Mouse (Mus musculus) 3T3-L1 (cell line): ENCODE results near the gene Spata1.
A peak's percentile ranks its signal among the peaks of the same experiment; 100 is the strongest.
"Not testable (repeated sequence)": the region's sequence is repeated elsewhere in the genome, so short reads cannot be mapped to it uniquely, and the experiment has no call there.

ENCODE experiments used
- DNase-seq: peaks from one replicate; pipeline ENCODE4 v3.0.0-alpha.2; 2015; ENCODE audit warnings: low read depth, low spot score

The Spata1 gene

DNA sequence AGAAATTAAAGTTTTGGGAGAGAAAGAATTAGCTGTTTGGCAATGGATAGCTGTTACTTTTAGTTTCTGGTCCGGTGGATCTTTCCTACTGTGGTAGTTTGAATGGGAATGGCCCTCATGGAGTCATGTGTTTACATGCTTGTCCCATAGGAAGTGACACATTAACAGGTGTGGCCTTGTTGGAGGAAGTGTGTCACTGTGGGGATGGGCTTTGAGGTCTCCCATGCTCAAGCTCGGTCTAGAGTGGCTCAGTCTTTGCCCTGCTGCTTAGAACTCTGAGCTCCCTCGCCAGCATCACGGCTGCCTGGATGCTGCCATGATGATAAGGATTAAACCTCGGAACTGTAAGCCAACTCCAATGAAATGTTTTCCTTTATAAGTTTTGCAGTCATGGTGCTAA lies 48.2 kb downstream of the Spata1 start:
- DNase-seq: peak; percentile 17

DNA sequence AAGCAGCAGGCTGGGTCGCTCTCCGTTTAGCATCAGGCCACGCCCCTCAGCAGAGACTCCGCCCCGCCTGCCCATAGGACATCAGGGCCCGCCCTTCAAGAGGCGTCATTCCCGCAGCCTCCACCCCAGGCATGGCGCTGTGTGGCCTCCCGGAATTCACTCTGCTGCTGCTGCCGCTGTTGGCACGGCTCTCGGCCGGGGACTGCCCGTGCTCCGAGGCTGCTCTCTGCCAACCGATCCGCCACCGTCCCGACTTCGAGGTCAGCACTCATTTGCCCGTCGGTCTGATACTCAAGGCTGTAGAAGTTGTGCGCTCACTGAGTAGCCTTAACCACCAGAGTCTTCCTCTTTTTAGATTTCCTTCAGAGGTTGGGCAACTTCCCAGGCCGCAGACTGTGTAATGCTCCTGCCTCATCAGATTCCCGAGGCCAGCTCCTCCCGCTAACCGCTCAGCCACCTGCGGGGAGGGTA lies 49.1 kb downstream of the Spata1 start:
- peak; percentile 85 for DNase-seq

DNA sequence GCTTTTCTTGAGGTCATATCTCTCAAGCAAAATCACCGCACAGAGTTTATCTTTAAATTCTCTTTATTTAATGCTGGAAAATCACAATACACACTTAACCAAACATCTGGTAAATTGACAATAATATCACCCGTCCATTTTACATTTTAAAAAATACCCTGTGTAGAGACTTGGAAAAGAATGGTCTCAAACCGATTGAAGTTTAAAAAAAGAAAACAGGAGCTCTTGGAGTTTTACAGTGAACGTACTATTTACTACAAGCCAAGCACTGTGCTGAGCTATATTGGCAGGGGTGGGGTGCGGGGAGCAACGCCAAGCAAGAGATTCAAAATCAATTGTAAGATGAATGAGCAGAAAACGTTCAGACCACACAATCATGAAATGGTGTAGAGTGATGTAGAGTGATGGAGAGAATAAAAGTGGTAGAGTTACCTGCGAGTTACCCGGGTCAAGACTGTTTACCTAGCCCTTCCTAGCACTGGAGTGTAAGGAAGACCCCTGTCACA lies 49.8 kb downstream of the Spata1 start, which contains the start of gene Ctbs:
Gene Ctbs, plus strand, starts transcription at position 51 of the 506 bp plus-strand sequence.
- no peak for DNase-seq

DNA sequence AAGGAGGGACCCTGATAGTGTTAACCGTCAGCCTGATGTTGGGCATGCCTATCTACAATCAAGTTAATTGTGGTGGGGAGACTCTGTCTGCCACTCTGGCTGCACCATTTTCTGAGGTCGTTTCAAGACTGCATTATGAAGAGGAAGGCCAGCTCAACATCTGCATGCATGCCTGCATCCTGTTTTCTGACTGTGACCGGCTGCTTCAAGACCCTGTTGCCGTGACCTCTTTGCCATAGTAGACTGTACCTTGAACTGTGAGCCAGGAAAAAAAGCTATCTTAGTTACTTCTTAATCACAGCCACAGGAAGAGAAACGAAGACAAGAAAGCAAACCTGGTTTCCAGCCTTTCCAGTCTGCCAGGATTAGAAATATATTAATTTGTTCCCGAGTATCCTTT lies 50.6 kb downstream of the Spata1 start:
- DNase-seq: no peak

DNA sequence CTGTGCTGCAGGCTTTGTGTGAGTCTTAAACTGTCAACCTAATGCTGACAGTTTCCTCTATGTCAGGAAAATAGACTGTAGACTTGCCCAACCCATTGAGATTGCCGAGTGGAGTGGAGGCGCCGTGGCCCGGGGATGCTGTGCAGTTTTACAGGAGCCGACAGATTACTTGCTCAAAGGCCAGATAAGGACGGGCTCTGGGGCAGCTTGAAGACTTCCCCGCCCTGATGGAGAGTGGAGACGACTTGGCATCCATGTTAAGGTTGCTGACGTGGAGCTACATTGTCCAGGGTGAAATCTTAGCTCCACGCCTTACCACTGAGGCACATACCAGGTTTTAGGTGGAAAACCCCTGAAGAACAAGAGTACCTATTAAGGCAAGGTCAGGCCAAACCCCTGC lies 51.2 kb downstream of the Spata1 start:
- DNase-seq: no peak

DNA sequence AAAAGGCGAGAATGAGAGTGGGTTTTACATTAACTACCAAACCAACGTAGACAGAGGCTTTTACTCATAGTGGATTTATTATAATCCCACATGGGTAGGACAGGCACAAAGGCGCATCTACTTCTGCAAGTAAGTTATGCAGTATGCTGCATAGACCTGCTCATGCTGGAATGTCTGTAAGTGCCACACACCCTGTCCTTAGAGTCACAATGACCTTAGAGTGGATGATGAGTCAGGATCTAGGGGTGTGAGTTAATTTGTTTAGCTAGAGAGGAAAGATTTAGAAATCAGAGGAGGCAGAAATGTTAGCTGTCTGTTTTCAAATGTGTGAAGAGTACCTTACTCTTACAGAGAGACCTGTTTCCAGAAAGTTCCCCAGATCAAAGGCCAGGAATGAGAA lies 52.0 kb downstream of the Spata1 start:
- no peak for DNase-seq

DNA sequence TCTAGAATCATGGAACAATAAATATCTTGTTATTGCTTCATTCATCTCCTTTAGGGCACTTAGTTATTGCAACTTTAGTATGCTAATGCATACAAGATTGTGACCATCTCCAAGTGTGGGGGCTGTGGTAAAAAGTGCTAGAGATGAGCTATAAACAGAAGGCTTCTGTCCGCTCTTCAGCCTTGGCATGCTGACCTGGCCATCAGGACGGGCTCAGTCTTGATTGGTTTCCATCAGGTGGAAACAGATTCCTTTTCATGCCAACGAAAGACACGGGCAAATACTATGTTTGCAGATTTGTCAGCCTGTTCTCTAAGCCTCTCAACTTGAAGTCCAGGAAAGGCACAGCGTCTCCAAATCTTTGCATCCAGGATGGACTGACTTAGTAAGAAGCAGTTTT lies 52.4 kb downstream of the Spata1 start:
- no peak for DNase-seq

DNA sequence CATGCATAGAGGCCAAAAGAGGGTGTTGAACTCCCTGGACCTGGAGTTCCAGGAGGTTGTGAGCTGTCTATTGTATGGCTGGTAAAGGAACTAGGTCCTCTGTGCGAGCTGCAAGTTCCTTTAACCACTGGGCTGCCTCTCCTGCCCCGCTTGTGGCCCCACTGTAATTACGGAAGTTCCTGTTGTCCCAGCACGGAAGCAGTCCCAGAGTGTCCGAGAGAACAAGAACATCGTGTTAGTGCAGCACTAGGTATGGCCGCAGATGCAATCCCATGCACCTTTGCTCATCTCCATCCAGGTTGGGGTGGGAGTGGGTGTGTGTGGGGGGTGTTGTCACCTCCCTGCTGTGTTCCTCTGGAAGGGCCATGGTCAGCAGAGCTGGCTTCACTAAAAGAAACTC lies 54.7 kb downstream of the Spata1 start:
- no peak for DNase-seq

DNA sequence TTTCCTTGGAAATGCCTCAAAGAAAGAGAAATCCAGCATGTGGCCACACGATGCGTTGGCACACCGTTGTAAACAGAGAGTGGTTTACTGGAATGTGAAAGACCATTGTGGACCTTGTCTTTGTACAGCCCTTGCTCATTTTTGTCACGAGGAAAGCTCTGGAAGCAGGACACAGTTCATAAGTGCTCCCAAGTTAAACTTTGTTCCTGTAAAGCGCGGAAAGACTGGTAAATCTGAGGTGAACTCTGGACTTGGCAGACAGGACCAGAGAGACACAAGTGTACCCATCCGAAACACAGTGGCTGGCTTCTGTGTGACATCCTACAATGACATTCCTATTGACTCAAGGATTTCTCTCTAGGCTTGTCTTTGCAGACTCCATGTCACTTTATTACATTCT lies 56.2 kb downstream of the Spata1 start:
- no peak for DNase-seq

DNA sequence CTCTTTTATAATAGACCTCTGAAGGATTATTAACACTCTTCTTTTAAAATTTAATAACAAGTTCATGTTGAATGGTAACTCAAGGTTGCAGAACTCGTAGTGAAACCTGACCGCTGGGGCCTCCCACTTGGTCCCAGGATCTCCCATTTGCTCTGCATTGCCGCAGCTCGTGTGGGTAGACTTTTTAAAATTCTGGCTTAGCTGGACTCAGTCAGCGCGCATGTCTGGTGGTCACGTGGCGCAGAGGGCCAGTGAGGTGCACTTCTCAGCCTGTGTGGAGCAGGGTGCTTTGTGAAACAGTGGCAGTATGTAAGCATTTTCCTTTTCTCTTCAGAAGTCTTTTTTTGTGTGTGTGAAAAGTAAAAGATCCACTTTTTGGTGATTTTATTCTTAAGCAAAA lies 56.6 kb downstream of the Spata1 start:
- no peak for DNase-seq

DNA sequence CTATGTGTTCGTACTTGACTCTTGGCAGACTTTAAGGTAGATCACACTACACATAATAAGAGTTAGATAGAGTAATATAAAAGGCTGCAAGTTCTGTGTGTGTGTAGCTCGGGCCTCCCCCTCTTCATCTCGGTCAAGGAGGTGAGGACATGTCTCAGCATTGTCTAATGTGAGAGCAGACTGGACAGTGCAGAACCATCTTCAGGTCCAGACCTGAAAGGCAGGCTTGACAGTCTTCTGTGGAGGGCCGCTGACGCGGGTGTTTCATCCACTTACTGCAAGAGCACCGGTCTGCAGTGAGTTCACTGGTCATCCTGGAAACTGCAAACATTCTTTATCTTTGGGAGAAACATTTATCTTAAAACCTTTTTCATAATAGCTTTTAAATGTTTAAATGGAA lies 57.1 kb downstream of the Spata1 start:
- DNase-seq: no peak

DNA sequence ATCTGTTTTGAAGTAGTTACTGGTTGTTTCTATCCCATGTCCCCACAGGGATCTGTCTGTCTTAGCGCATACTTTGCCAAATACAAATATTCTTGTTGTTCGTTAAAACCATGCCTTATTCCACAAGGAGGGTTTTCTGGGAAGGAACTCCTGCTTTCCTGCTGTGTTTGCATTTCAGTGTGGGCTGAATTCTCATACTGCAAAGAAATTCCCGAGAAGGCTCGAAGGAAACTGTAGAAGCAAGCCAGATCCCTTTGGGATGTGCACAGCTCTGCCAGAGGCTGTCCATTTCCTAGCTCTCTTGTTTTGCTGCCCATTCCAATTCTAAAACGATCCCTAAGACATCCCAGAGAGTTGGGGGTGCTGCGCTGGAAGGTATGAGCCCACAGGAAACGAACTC lies 59.1 kb downstream of the Spata1 start:
- DNase-seq: no peak

DNA sequence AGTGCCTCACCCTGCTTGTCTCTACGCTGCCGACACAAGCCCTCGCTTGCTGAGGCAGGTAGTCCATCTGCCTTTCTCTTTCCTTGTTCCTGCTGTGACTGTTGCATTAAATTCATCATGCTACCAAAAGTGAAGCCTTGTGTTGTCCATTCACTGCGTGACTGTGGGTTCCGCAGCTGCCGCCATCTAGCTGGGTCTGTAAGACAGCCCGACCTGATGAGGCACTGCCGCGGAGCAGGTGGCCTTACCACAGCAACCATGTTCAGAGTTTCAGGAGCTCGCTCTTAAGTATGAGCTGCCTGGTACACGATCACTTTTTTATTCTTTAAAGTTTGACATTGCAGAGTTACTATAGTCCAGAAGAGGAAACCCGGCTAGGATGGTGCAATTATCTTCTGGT lies 59.5 kb downstream of the Spata1 start:
- DNase-seq: no peak

DNA sequence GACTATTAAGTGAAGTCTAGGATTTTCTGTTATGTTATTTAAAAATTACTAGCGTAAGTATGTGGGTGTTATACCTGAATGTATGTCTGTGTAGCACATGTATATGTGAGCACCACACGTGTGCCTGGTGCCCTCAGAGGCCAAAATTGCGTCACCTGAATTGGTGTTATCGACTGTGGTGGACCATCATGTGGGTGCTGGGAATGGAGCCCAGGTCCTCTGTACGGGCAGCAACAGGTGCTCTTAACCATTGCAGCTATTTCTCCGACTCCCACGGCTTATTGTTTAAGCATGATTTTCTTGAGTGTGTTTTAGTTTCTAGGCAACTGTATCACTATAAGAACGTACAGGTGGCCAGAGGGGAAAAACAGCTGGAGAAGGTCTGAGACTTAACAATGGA lies 63.4 kb downstream of the Spata1 start:
- DNase-seq: no peak

DNA sequence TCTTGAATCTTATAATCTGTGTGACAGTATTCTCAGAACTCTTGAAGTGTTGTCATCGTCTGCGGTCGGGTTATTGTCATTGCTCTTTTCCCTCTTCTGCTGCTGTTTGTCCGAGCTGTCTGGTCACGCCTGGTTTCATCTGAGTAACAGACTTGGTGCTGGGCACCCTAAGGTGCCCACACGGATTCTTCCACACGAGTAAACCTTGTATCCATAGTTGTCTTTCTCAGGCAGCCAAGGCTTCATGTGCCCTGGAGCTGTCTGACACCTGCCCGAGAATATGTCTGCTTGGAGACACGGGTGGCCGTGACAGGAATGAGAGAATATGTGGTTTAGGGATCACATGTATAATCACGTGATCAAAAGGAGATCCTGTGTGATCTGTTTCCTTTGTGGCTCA lies 64.0 kb downstream of the Spata1 start:
- no peak for DNase-seq

DNA sequence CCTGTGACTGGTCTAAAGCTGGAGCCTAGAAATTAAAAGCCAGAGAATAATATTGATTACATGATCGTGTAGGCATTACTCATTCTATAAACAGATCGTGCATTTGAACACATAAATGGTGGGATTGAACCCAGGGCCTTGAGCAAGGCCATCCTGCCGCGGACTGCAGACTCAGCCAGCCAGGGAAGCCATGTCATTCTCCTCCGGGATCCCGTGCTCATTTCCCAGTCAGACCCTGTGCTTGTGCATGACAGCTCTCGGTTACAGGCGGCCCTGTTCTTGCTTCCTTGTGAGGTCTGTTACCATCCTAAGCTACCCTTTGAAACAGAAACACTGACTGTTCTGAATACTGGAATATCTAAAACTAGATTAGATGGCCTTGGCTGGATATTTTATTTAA lies 64.9 kb downstream of the Spata1 start:
- DNase-seq: no peak

DNA sequence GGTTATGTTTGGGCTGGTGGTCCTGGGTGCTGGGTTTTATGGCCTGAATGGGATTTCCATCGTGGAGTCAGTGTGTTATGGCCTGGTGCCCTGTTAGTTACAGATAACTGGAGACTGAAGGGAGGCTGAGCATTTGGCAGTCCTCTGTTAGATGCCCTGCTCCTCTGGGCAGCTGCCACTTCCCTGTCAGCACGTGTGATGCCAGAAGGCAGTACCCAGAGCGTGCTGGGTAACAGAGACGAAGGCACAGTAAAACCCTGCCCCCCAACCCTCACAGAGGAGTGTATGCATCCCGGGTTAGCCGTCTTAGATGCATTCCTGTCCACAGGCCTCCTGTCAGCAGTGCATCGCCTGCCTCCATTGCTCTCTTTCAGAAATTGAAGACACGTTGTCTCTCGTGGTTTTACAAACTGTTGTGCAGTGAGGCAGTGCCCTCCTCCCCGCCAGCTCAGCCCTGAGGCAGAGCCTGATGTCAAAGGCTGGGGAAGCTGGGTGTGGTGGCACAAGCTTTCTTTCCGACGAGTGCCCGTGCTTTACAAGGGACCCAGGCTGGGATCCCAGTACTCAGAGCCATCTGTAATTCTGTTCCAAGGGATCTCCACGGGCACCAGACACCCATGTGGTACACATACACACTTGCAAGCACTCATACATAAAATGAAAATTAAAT lies 65.7 kb downstream of the Spata1 start:
- no peak for DNase-seq

DNA sequence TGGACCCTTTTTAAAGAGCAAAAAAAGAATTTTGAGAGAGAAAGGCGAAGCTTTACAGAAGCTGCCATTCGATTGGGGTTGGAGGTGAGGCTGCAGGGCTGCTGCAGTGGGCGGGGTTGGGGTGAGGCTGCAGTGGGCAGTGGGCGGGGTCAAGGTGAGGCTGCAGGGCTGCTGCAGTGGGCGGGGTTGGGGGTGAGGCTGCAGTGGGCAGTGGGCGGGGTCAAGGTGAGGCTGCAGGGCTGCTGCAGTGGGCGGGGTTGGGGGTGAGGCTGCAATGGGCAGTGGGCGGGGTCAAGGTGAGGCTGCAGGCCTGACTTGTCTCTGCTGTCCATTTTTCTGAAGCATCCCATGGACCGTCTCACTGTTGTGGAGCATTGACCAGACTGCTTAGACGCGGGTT lies 66.5 kb downstream of the Spata1 start:
- DNase-seq: not testable (repeated sequence)

DNA sequence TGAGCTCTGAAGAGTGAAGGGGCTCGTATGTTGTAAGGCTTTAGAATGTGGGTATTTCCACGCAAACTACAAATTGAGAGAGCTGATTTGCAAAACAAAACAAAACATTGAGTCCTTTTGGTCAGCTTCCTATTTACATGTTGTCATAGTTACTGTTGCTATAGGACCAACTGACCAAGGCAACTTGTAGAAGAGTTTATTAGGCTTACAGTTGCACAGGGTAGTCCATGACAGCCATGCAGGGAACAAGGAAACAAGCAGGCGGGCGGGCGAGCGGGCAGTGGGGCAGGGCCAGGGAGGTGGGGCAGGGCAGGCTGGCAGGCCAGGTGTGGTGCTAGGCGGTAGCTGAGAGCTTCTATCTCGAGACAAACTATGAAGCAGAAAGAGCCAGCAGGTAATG lies 73.1 kb downstream of the Spata1 start:
- DNase-seq: no peak

DNA sequence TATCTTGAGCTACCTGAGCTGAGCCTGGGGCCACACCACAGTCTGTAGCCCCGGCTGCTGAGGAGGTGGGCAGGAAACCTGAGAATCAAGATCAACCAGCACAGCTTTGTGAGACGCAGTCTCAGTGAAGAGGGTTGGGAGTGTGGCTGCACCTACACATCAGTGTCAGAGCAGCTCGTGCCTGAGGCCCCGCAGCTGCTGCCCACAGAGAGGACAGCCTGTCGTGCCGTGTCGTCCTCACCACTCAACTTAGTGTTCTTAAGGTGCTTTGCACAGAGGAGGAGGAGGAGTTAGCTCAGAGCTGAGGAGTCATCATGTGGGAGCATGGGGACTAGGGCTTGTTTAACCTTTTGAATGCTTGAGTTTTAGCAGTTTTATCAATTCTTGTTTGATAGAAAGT lies 73.7 kb downstream of the Spata1 start:
- DNase-seq: no peak

DNA sequence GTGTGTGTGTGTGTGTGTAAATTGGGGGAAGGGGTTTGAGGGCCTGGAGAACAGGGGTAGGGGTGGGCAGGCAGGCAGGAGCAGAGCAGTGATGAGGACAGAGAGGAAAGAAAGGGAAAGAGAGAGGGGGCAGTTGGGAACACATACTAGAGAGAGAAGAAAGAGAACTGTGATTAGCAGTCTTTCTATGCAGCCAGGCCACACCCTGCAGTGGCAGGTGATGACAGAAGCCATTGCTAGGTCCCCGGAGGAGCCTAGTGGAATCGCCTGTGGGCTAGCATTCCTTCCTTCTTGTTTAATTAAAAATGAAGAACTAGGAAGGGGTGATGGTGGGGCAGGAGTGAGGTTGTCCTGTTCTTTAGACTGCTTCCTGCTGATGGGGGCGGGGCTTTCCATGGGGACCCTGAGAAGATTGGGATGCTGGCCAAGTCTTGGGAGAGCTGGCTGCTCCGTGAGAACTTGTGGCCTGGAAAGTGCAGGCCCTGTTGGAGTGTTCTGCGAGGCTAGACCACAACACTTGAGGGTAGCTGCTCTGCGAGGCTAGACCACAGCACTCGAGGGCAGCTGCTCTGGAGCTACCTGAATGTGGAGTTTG lies 75.2 kb downstream of the Spata1 start:
- DNase-seq: no peak

DNA sequence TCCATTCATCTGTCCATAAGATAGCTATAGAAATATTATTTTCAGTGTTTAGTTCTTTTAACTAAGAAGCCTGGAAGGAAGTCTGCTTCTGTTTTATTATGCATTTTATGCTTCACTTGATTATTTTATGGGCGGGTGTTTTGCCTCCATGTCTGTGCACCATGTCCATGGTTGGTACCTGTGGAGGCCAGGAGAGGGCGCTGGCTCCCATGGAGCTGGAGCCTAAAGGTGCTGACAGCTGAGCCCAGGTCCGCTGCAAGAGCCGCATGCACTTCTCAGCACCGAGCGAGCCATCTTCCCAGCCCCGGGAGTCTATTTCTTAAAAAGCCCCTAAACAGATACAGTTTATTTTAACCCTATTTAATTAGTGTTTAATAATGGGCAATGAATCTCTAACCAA lies 75.8 kb downstream of the Spata1 start:
- no peak for DNase-seq

DNA sequence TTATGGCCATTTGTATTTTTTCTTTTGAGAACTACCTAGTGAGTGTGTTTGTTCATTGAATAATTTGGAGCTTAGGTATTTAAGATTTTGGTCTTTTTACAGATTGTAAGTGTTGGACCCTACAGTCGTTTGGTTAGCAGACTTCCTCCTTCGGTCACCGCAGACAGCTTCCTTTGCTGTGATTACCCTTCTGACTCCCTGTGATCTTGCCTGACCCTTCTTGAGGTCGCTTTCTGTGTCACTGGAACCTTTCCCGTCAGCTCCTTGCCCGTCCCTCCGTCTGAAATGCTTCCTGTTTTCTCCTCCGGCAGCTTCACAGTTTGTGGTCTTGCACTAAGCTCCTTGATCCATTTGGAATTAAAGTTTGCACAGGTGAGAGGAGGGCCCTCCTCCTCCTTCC lies 77.8 kb downstream of the Spata1 start:
- DNase-seq: no peak
